Mouse (Mus musculus) olfactory bulb, adult 2 months (tissue): ENCODE data around the gene 4931440F15Rik. TPM values are rescaled to one million over a fixed set of nuclear protein-coding genes. Genes with fewer than 3 reads are reported as not detected.
A peak's percentile ranks its signal among the peaks of the same experiment; 100 is the strongest.

Source experiments
- H3K27ac ChIP-seq: fragments of 200-500 bp; 2 replicates; pipeline ENCODE4 v1.5.1; 2012; ENCODE audit warnings: low read depth, low read length; ENCODE audit not compliant: insufficient read depth
- H3K4me1 ChIP-seq: fragments of 200-500 bp; 2 replicates; pipeline ENCODE4 v1.6.1; 2012; ENCODE audit warnings: low read length; ENCODE audit not compliant: control insufficient read depth, insufficient read depth
- H3K4me3 ChIP-seq: fragments of 200-500 bp; 2 replicates; pipeline ENCODE4 v1.5.1; 2012; ENCODE audit warnings: mild to moderate bottlenecking, low read depth, low read length, moderate library complexity; ENCODE audit not compliant: insufficient read depth
- CTCF ChIP-seq: fragments of 200-500 bp; IDR thresholded peaks from 2 replicates; pipeline ENCODE4 v1.5.1; 2012; ENCODE audit warnings: low read depth, mild to moderate bottlenecking, low read length, moderate library complexity; ENCODE audit not compliant: insufficient read depth
- POLR2A ChIP-seq: fragments of 200-500 bp; IDR thresholded peaks from 2 replicates; pipeline ENCODE4 v1.6.1; 2012; ENCODE audit warnings: mild to moderate bottlenecking, low read depth, low read length, moderate library complexity; ENCODE audit not compliant: insufficient read depth
- WGBS: fragments of 180-500 bp; shearing (Covaris S2); methylation state at CpG from one replicate; pipeline ENCODE4 v1.1.7; 2018; 5-methylcytosine and 5-hydroxymethylcytosine counted together
- polyA plus RNA-seq: library from polyadenylated mRNA; stranded (reverse); fragments of >200 nt; gene quantifications from 2 replicates; pipeline ENCODE4 v1.2.4, GENCODE M21; 2012; ENCODE audit warnings: low replicate concordance; ENCODE audit not compliant: missing spikeins, insufficient read depth, insufficient read length

The 4931440F15Rik gene
- polyA plus RNA-seq, 1 experiment: not detected

DNA sequence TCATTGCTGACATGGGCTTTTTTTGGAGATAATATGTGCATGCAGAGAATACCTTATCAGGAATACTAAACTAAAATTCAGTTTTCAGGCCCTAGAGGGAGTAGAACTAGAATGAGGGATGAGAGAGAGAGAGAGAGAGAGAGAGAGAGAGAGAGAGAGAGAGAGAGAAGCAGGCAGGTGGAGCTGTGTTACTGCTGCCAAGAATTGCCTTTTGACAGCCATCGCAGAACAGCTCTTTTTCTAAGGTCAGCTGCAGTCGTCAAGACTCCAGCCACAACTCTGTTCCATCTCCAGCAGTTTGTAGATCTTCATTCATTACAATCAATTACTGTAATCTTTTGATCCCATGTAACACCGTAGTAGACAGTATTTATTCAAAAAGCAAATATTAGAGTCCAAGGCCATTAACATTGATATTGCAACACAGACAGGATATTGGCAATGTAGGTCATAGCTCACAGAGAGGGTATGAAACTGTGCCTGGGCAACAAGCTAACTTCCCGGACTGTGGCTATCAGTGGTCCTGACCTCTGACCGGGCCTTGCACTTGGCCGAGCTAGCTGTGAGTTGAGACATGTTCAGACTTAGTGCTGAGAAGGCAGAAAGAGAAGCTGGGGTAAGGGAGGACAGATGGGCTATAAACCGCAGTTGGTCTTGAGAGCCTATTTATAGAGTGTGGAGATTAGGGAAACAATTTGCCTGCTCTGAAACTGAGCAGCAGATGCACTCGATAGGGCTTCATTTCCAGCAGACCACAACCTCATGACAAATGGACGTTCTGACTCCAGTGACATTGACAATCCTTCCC is 17.1 kb downstream of the 4931440F15Rik start:
- 31% methylated on average over 9 of the region's 9 CpGs for WGBS
- Histone ChIP-seq H3K4me3 (no peak overlapping the region), H3K27ac (peak overlapping the region; percentile 86), H3K4me1 (peaks cover 14% of the 10 kb centered on the region)
- TF ChIP-seq POLR2A (no peak), CTCF (no peak)

DNA sequence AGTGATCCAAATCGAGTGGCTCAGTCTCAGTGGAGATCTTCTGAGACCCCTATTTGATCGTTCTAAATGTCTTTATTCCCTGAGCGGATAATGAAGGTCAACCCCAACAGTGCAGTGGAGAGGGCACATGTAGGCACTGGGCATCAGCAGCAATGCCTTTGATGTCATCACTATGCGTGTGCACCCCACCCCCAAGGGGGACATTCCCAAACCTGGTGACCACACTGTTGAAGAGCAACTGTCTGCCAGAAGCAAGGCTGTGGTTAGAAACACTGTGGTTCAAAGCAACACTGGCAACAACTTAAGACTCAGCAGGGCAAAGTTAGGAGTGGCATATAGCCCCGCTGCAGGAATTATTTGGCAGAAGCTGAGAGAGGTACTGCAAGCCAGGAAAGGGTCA is 18.1 kb downstream of the 4931440F15Rik start:
- 64% methylated on average over 5 of the region's 5 CpGs for WGBS
- Histone ChIP-seq H3K27ac (peak overlapping the region; percentile 91), H3K4me1 (peaks cover 11% of the 10 kb centered on the region), H3K4me3 (no peak overlapping the region)
- no peak for TF ChIP-seq POLR2A
- TF ChIP-seq CTCF: no peak

DNA sequence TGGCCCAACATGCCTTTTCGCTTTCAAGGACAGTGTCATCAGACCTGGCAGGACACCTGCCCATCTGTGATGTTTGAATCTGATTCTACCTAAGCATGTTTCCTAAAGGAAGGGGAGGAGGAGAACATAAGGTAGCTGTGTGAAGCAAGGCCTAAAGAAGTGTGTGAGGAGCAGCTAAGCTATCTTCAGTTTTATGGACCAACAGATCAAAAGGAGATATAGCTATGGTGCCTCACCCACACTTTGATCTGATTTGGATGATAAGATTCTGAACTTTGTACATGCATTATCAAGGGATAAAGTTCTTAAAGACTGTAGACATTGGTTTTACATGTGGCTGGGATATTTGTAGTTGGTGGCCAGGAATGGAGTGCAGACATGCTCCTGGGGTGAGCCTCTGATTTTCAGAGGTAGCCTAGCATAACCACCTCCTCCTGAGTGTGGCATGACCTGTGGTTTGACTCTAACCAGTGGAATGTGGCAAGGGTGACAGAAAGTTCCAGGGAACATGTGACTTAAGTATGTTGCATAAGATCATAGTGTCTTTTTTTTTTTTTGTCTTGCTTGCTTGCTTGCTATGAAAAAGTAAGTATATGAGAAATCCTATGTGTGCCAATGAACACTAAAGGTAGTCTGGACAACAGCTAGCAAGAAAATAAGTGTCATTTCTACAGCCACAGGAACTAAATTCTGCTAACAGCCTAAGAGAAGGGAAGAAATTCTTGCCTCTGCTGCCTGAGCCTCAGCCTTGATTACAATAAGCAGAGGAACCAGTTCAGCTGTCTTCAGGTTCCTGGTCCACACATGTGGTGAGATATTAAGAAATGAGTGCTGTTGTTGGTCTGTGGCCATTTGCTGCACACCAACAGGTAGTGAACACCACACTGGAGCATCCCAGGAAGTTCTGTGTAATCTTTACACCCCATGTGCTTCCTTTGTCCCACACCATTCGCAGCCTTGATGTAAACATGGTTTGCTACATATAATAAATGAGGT is 23.7 kb downstream of the 4931440F15Rik start:
- H3K27ac ChIP-seq: no peak overlapping the region
- no peak for TF ChIP-seq POLR2A
- no peaks in the 10 kb centered on the region for H3K4me1 ChIP-seq
- H3K4me3 ChIP-seq: no peak overlapping the region
- WGBS: 93% methylated on average over 2 of the region's 2 CpGs

- WGBS: 73% methylated on average over 1 of the region's 1 CpGs
- H3K4me3 ChIP-seq: no peak overlapping the region
- TF ChIP-seq CTCF (no peak), POLR2A (no peak)
- H3K4me1 ChIP-seq: peaks cover 4% of the 10 kb centered on the region
- H3K27ac ChIP-seq: no peak overlapping the region
Measured at GRCm38 (mm10) chr11:29799839-29800238, 25.6 kb downstream of the 4931440F15Rik start.

- 47% methylated on average over 6 of the region's 6 CpGs for WGBS
- Histone ChIP-seq H3K27ac (peak overlapping the region; percentile 25; the same call in 1 of the 2 replicates), H3K4me1 (peaks cover 7% of the 10 kb centered on the region), H3K4me3 (no peak overlapping the region)
- no peak for TF ChIP-seq POLR2A
- no peak for TF ChIP-seq CTCF
Measured at GRCm38 (mm10) chr11:29795106-29795505, 30.4 kb downstream of the 4931440F15Rik start.

DNA sequence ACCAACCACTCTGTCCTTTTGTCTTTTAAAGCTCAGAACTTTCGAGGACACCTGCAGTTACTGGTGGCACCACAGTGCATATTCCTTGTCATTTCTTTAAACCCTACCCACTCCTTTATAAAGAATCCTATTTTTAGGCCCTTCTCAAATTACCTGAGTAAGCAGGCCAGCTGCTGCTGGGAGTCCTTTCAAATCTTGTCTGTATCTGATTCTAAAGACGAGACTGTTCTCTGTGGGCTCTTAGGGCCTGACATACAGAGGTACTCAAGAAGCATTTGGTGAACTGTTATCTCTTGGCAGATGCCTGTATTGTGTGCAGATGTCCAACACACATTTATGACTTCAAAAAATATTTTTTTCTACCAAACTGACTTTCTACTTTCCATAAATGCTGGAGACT is 31.0 kb downstream of the 4931440F15Rik start:
- H3K27ac ChIP-seq: peak overlapping the region; percentile 52
- H3K4me1 ChIP-seq: peaks cover 7% of the 10 kb centered on the region
- WGBS: 27% methylated on average over 2 of the region's 2 CpGs
- H3K4me3 ChIP-seq: no peak overlapping the region
- no peak for TF ChIP-seq CTCF
- TF ChIP-seq POLR2A: no peak

GRCm38 (mm10) chr11:29790796-29791195 is 34.7 kb downstream of the 4931440F15Rik start:
- no peak for TF ChIP-seq CTCF
- TF ChIP-seq POLR2A: no peak
- H3K4me1 ChIP-seq: peaks cover 15% of the 10 kb centered on the region
- H3K4me3 ChIP-seq: no peak overlapping the region
- 91% methylated on average over 2 of the region's 2 CpGs for WGBS
- no peak overlapping the region for H3K27ac ChIP-seq

DNA sequence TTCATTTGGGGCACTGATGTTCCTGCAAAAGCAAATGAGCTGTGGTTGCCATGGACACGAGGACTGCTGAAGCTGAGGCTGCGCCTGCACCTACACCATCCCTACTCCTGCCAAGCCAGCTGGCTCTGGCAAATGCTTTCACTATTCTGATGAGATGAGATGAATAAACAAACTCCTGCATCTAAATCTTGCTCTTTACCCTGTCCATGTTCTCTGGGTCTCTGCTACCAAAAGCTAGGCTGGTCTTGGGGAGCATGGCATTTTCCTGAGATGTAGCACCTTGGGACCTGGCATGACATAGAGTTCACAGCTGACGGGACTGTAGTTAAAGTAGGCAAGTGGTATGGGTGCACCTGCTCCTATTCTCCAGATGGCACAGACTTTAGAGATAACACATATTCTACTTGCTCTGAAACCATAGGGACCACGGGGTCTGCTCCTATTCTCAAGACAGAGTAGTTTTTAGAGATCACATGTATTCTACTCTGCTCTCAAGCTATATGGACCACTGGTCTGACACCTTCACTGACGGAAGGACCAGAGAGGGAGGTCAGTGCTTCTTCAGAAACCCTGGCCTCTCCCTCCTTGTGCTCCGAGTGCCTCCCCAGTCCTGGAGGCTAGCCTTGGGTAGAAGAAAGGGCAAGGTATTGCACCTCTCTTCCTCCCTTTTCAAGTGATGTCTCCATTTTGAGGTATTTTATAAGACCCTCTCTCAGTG is 36.4 kb downstream of the 4931440F15Rik start:
- peaks cover 8% of the 10 kb centered on the region for H3K4me1 ChIP-seq
- TF ChIP-seq CTCF (no peak), POLR2A (no peak)
- WGBS: 40% methylated on average over 6 of the region's 6 CpGs
- H3K4me3 ChIP-seq: no peak overlapping the region
- peak overlapping the region; percentile 98 for H3K27ac ChIP-seq

DNA sequence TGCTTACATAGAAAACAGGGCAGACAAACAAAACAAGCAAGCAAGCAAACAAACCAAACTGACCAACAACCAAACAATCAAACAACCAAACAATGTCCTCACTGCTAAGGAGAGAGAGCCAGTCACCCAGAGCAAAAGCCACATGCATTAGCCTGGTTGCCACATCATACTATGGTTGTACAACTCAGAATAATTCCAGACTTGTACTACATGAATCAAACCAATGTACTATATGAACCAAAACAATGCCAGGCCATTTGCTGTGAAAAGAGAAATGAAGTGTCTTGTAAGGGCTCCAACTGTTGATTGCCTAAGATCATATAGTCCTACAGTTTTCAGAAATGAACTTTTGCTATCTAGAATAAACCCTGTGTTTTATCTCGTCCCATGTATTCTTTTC is 37.0 kb downstream of the 4931440F15Rik start:
- TF ChIP-seq CTCF: no peak
- TF ChIP-seq POLR2A: no peak
- peak overlapping the region; percentile 98 for H3K27ac ChIP-seq

More for the DNA sequence above, 37.0 kb downstream of the 4931440F15Rik start:
- Histone ChIP-seq H3K4me3 (no peak overlapping the region), H3K4me1 (peaks cover 7% of the 10 kb centered on the region)
- 20% methylated on average over 1 of the region's 1 CpGs for WGBS
